Comparison of ENCODE assay signal across 8 mouse cellular contexts in the genomic region with DNA sequence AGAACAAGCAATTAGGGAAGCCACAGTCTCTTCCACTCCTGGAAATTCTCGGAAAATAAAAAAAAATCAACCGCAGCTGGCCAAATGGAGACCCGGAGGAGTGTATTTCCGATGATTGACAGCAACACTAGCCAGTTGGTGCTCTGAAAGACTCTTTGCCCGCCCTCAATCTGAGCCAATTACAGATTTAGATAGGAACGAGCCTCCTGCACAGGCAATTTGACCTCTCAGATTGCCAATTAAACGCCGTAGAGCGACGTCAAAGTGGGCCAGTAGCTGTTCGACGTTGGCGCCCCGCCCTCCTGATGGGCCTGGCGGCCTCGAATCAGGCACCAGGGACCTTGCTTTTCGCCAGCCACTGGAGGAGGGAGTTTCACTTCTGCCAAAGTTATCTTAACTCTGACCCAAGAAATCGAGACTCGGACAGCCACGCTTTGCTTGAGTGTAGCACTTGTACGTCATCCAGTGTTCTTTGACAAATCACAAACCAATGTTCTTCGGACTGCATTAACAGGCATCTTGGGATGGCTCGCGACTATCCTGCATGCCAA. TPM values are rescaled to one million over a fixed set of nuclear protein-coding genes. Genes with fewer than 3 reads are reported as not detected.
DNase-seq lines count a peak whose midpoint lies in the region; ATAC-seq lines count a peak whose summit lies in the region.

A gene (minus strand): TSS at position 83 of the 551 bp plus-strand sequence.

- H3K36me3 ChIP-seq in intestine, embryonic 14.5 days (ENCODE audit: control insufficient read depth, insufficient read depth, low read length): no peaks in the 10 kb centered on the region

- H3K4me2 ChIP-seq in intestine, embryonic 14.5 days (ENCODE audit: low read length): peak within 1 kb of the TSS; percentile 82

- peaks cover 11% of the 10 kb centered on the region for H3K4me1 ChIP-seq in intestine, embryonic 14.5 days (replicated peaks; ENCODE audit: control insufficient read depth, insufficient read depth, low read length)

- H3K9me3 ChIP-seq in intestine, embryonic 14.5 days (ENCODE audit: control insufficient read depth, low read length): no peaks in the 10 kb centered on the region

- H3K27me3 ChIP-seq in intestine, embryonic 14.5 days (replicated peaks; ENCODE audit: control insufficient read depth, insufficient read depth, low read length): no peaks in the 10 kb centered on the region

- intact Hi-C loops in left cerebral cortex, postnatal 14 days (cut with DNase I): no loop called here

- WGBS in intestine, embryonic 14.5 days: under 1% methylated on average over 24 of the region's 24 CpGs

- DNase-seq in adrenal gland, adult 18-20 months (ENCODE audit: low spot score in 2 of 2): peak; percentile 93 to 95
- DNase-seq in embryo, embryonic 11 days: peak; percentile 98
- DNase-seq in gastrocnemius, postnatal 25 days: peak; percentile 99
- peak; percentile 96 for DNase-seq in intestine, embryonic 14.5 days (ENCODE audit: low spot score)
- DNase-seq in left cerebral cortex, postnatal 14 days (ENCODE audit: low spot score in 2 of 2): peak; percentile 99 to 100
- peak; percentile 98 for DNase-seq in mesoderm, embryonic 11.5 days (ENCODE audit: low read depth, low spot score)
- peak; percentile 98 to 99 for DNase-seq in right cerebral cortex, postnatal 36 days (ENCODE audit: low spot score in 2 of 2)
- peak; percentile 97 for DNase-seq in yolk sac, embryonic 10.5 days (ENCODE audit: low spot score)

- H3K4me3 ChIP-seq in intestine, embryonic 14.5 days (ENCODE audit: low read depth, low read length): peak within 1 kb of the TSS; percentile 55

- peak; percentile 97 for ATAC-seq in intestine, embryonic 14.5 days (replicated peaks; ENCODE audit: low FRiP score, low TSS enrichment, low read depth)

- peak within 1 kb of the TSS; percentile 60 for H3K9ac ChIP-seq in intestine, embryonic 14.5 days (ENCODE audit: low read length)

- H3K27ac ChIP-seq in intestine, embryonic 14.5 days (ENCODE audit: low read depth): peak within 1 kb of the TSS; percentile 88

RNA-seq across cellular contexts. Expression of the gene that starts here (rescaled TPM):
- total RNA-seq in adrenal gland, adult 18-20 months (2021): 10 to 100 TPM; 17.6 to 25.6 TPM
- total RNA-seq in gastrocnemius, postnatal 25 days (2021): 10 to 100 TPM; 11.2 to 14.1 TPM
- polyA plus RNA-seq in intestine, embryonic 14.5 days (2014; fragmentation: Nextera tagmentation; extraction: Ambion mirVana): 3.7 and 3.8 TPM in 2 replicates
- total RNA-seq in left cerebral cortex, postnatal 14 days (2021): 10 to 100 TPM; 45.6 to 47.0 TPM

Comparison
In these comparisons a context has a peak if more than half of its experiments do, and no peak if none do; other contexts are left out.
1. Peak in every context shown above with its lines: DNase-seq, ATAC-seq, H3K4me3 ChIP-seq and H3K27ac ChIP-seq.